Mouse (Mus musculus) stomach, postnatal 0 days (tissue): ENCODE measurements around the gene Zfp963.

Experiments
- CTCF ChIP-seq: IDR thresholded peaks from 2 replicates; pipeline ENCODE4 v1.5.1; 2016; ENCODE audit warnings: antibody characterized with exemption, low read depth, mild to moderate bottlenecking, moderate library complexity
- EP300 ChIP-seq: optimal IDR thresholded peaks from 2 replicates; pipeline ENCODE3; 2016; ENCODE audit warnings: antibody characterized with exemption

DNA sequence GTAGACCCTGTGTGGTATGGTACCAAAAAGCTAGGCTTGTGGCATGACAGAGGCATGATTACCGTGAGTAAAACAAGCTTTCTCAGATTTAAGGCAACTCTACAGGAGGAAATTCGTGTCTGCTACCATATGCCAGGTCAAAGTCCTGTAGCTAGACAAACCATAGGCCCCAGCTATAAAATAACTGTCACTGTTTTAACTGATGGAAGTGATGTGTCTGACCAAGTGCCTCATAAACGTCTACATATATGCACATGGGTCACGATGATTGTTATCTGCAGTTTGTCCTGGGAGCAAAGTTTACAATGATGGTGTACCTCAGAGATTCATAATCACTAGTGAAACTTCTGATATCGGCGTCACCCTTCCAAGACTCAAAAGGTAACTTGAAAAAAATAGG, 9.0 kb downstream of the Zfp963 start:
- no peak for TF ChIP-seq EP300
- TF ChIP-seq CTCF = no peak
